ENCODE assay signal across 28 mouse cellular contexts in genomic region chr5:129607476-129607875, GRCm38 (mm10).
"Had no signal": no experiment of that assay in that cellular context is flagged by ENCODE, and none has a peak within 500 bp of the region (broad histone marks: within the 10 kb centered on the region; RNA-seq: fewer than 3 reads in every experiment).

No protein-coding gene starts in this region.

- H3K27me3 ChIP-seq: embryonic facial prominence, embryonic 12.5 days; embryonic facial prominence, embryonic 13.5 days; embryonic facial prominence, embryonic 15.5 days; forebrain, embryonic 12.5 days; forebrain, embryonic 13.5 days; forebrain, embryonic 15.5 days had no signal

- DNase-seq: cerebellum, adult 2 months; cerebellum, adult 8-10 months; cerebellum, adult 9-10 months; cerebellum, adult 9-11 months; cerebellum, postnatal 10 days; cerebellum, postnatal 14 days; cerebellum, postnatal 25 days; cerebellum, postnatal 36 days; embryo, embryonic 11 days; forebrain, postnatal 0 days; gastrocnemius, adult 2 months; gastrocnemius, postnatal 10 days; gastrocnemius, postnatal 14 days; gastrocnemius, postnatal 25 days; gastrocnemius, postnatal 36 days; heart, adult 11 months; heart, adult 18-20 months had no signal

- H3K4me1 ChIP-seq: embryonic facial prominence, embryonic 12.5 days; embryonic facial prominence, embryonic 13.5 days; embryonic facial prominence, embryonic 15.5 days; forebrain, embryonic 10.5 days; forebrain, embryonic 12.5 days; forebrain, embryonic 13.5 days; forebrain, embryonic 15.5 days had no signal

- H3K4me3 ChIP-seq: embryonic facial prominence, embryonic 10.5 days; embryonic facial prominence, embryonic 12.5 days; embryonic facial prominence, embryonic 13.5 days; embryonic facial prominence, embryonic 15.5 days; erythroblast, embryonic 14.5 days; forebrain, embryonic 10.5 days; forebrain, embryonic 12.5 days; forebrain, embryonic 13.5 days; forebrain, embryonic 15.5 days; gastrocnemius, adult 2 months had no signal

- ATAC-seq: forebrain, embryonic 13.5 days; forebrain, embryonic 14.5 days; forebrain, embryonic 15.5 days; forebrain, embryonic 16.5 days; forebrain, postnatal 0 days had no signal

- H3K9me3 ChIP-seq: embryonic facial prominence, embryonic 10.5 days; embryonic facial prominence, embryonic 12.5 days; embryonic facial prominence, embryonic 13.5 days; embryonic facial prominence, embryonic 15.5 days; forebrain, embryonic 10.5 days; forebrain, embryonic 12.5 days; forebrain, embryonic 13.5 days; forebrain, embryonic 15.5 days had no signal

- H3K27ac ChIP-seq: embryonic facial prominence, embryonic 10.5 days; embryonic facial prominence, embryonic 12.5 days; embryonic facial prominence, embryonic 13.5 days; embryonic facial prominence, embryonic 15.5 days; forebrain, embryonic 10.5 days; forebrain, embryonic 12.5 days; forebrain, embryonic 13.5 days; forebrain, embryonic 15.5 days; gastrocnemius, adult 2 months had no signal

- H3K36me3 ChIP-seq: embryonic facial prominence, embryonic 12.5 days; embryonic facial prominence, embryonic 15.5 days had no signal

- H3K9ac ChIP-seq: embryonic facial prominence, embryonic 12.5 days; embryonic facial prominence, embryonic 13.5 days; embryonic facial prominence, embryonic 15.5 days; forebrain, embryonic 12.5 days; forebrain, embryonic 13.5 days; forebrain, embryonic 15.5 days; forebrain, postnatal 0 days had no signal

- H3K4me2 ChIP-seq: embryonic facial prominence, embryonic 12.5 days; embryonic facial prominence, embryonic 13.5 days; embryonic facial prominence, embryonic 15.5 days; forebrain, embryonic 12.5 days; forebrain, embryonic 13.5 days; forebrain, embryonic 15.5 days had no signal
